Mouse (Mus musculus) embryonic facial prominence, embryonic 15.5 days (tissue): Measurements from ENCODE around the gene Cadm1. TPM values are rescaled to one million over a fixed set of nuclear protein-coding genes. Genes with fewer than 3 reads are reported as not detected.

Experiments used
- ATAC-seq: fragments of 200-750 bp; cut with Nextera tagmentation; 2 replicates; pipeline ENCODE4 v1.8.0; 2017; ENCODE audit warnings: low read depth, moderate TSS enrichment; ENCODE audit not compliant: insufficient number of reproducible peaks, low FRiP score, low TSS enrichment
- H3K27ac ChIP-seq: fragments of 300-500 bp; sonication (generic); replicated peaks from 2 replicates; pipeline ENCODE4 v1.5.1; 2015; ENCODE audit warnings: mild to moderate bottlenecking, inconsistent platforms
- H3K27me3 ChIP-seq: fragments of 300-500 bp; sonication (generic); 2 replicates; pipeline ENCODE4 v1.6.1; 2015; ENCODE audit warnings: inconsistent platforms
- H3K36me3 ChIP-seq: fragments of 300-500 bp; sonication (generic); 2 replicates; pipeline ENCODE4 v1.6.1; 2015; ENCODE audit warnings: mild to moderate bottlenecking, inconsistent platforms
- H3K4me1 ChIP-seq: fragments of 300-500 bp; sonication (generic); 2 replicates; pipeline ENCODE4 v1.6.1; 2015; ENCODE audit warnings: inconsistent platforms
- H3K4me2 ChIP-seq: fragments of 300-500 bp; sonication (generic); replicated peaks from 2 replicates; pipeline ENCODE4 v1.6.1; 2015; ENCODE audit warnings: mild to moderate bottlenecking, inconsistent platforms
- H3K4me3 ChIP-seq: fragments of 300-500 bp; sonication (generic); replicated peaks from 2 replicates; pipeline ENCODE4 v1.5.1; 2015; ENCODE audit warnings: mild to moderate bottlenecking, inconsistent platforms
- H3K9ac ChIP-seq: fragments of 300-500 bp; sonication (generic); 2 replicates; pipeline ENCODE4 v1.6.1; 2015; ENCODE audit warnings: inconsistent platforms
- H3K9me3 ChIP-seq: fragments of 300-500 bp; sonication (generic); replicated peaks from 2 replicates; pipeline ENCODE4 v1.6.1; 2016; ENCODE audit warnings: inconsistent platforms
- WGBS: fragments of 180-500 bp; shearing (Covaris S2); methylation state at CpG from one replicate; pipeline ENCODE4 v1.1.7; 2015; 5-methylcytosine and 5-hydroxymethylcytosine counted together
- polyA plus RNA-seq: library from polyadenylated mRNA; unstranded; fragments of >200 nt; fragmentation: Nextera tagmentation; extraction: Ambion mirVana; gene quantifications from 2 replicates; pipeline ENCODE4 v1.2.1, GENCODE M21; 2015

Gene Cadm1
- polyA plus RNA-seq, 1 experiment from 2014 or later, result 65.2 TPM

GRCm38 (mm10) chr9:47552960-47553575 is 23.1 kb downstream of the Cadm1 start:
- H3K27me3 ChIP-seq, result no peaks in the 10 kb centered on the region
- H3K4me2 ChIP-seq, result no peak overlapping the region
- no peak overlapping the region for H3K9ac ChIP-seq
- no peaks in the 10 kb centered on the region for H3K4me1 ChIP-seq
- no peak for ATAC-seq
- no peaks in the 10 kb centered on the region for H3K9me3 ChIP-seq
- whole genome bisulfite sequencing, result 77% methylated on average over 10 of the region's 10 CpGs
- no peaks in the 10 kb centered on the region for H3K36me3 ChIP-seq
- no peak overlapping the region for H3K4me3 ChIP-seq
- no peak overlapping the region for H3K27ac ChIP-seq

DNA sequence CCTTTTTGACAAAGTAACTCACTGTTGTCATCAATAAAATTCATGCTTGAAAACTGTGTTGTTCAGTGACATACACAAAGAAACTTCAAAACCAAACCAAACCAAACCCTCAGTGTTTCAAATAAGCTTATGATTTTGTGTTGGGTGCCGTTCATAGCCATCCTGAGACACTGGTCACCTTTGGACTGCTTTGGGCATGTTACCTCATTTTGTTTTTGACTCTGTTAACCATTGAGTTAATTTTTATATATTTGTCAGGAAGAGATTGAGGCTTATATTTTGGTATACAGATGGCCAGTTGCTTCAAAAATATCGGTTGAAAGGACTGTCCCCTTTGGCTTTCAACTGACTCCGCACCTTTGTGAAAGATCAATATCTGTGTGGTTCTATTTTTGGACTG is 30.8 kb downstream of the Cadm1 start:
- Histone ChIP-seq H3K9ac (no peak overlapping the region), H3K27me3 (no peaks in the 10 kb centered on the region), H3K9me3 (no peaks in the 10 kb centered on the region), H3K27ac (no peak overlapping the region), H3K4me1 (no peaks in the 10 kb centered on the region), H3K36me3 (no peaks in the 10 kb centered on the region), H3K4me2 (no peak overlapping the region), H3K4me3 (no peak overlapping the region)
- ATAC-seq, result no peak
- 87% methylated on average over 3 of the region's 3 CpGs for WGBS

GRCm38 (mm10) chr9:47561596-47561995 is 31.6 kb downstream of the Cadm1 start:
- WGBS, result 69% methylated on average over 4 of the region's 4 CpGs

DNA sequence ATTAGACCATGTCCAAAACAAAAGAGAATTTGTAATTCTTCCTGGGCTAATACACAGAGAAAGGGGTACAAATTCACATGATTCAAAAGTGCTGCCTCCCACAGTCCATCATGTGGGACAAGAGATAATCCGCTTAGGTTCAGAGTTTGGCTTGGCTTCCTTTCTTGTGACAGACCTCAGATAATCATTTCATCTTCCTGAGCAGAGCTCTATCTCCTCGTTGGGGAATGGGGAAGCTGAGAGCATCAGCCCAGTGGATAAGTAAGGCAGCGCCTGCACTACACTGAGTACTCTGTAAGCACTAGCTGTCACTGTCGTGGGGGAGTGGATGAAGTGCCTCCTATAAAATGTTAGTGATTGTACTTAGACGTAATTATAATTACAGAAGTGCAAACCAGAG is 35.1 kb downstream of the Cadm1 start:
- no peaks in the 10 kb centered on the region for H3K36me3 ChIP-seq
- 61% methylated on average over 5 of the region's 5 CpGs for WGBS
- no peak overlapping the region for H3K27ac ChIP-seq
- no peaks in the 10 kb centered on the region for H3K9me3 ChIP-seq
- ATAC-seq, result no peak
- no peak overlapping the region for H3K4me2 ChIP-seq
- no peaks in the 10 kb centered on the region for H3K4me1 ChIP-seq
- H3K27me3 ChIP-seq, result no peaks in the 10 kb centered on the region
- H3K9ac ChIP-seq, result no peak overlapping the region
- no peak overlapping the region for H3K4me3 ChIP-seq

More at GRCm38 (mm10) chr9:47561596-47561995, 31.6 kb downstream of the Cadm1 start:
- no peaks in the 10 kb centered on the region for H3K36me3 ChIP-seq
- no peak overlapping the region for H3K4me3 ChIP-seq
- H3K9me3 ChIP-seq, result no peaks in the 10 kb centered on the region
- H3K9ac ChIP-seq, result no peak overlapping the region
- H3K4me2 ChIP-seq, result no peak overlapping the region
- no peaks in the 10 kb centered on the region for H3K27me3 ChIP-seq
- ATAC-seq, result no peak
- no peaks in the 10 kb centered on the region for H3K4me1 ChIP-seq
- no peak overlapping the region for H3K27ac ChIP-seq

DNA sequence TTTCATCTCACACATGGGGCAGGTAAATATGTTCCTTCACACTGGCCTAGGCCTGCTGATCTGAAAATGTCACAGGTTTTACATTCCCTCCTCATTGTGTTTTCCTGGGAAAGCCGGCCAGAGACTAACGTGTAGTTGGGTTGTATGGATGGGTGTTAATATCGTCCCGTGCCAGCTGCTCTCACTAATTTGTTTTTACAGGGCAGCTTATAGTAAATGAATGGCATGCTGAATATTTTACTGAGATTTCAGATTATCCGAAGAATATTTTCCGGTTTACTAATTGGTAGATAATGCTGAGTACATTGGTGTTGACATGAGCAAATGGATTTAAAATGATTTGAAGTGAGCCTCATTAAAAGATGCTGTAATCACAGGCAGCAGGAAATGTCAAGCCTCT is 37.9 kb downstream of the Cadm1 start:
- no peak overlapping the region for H3K4me3 ChIP-seq
- 84% methylated on average over 6 of the region's 6 CpGs for WGBS
- H3K9ac ChIP-seq, result no peak overlapping the region
- no peaks in the 10 kb centered on the region for H3K36me3 ChIP-seq
- no peak overlapping the region for H3K4me2 ChIP-seq
- no peak overlapping the region for H3K27ac ChIP-seq
- no peaks in the 10 kb centered on the region for H3K4me1 ChIP-seq
- ATAC-seq, result no peak
- no peaks in the 10 kb centered on the region for H3K9me3 ChIP-seq
- 0 out of 2 replicates have a peak, but pooled peaks cover 7% of the 10 kb centered on the region for H3K27me3 ChIP-seq

DNA sequence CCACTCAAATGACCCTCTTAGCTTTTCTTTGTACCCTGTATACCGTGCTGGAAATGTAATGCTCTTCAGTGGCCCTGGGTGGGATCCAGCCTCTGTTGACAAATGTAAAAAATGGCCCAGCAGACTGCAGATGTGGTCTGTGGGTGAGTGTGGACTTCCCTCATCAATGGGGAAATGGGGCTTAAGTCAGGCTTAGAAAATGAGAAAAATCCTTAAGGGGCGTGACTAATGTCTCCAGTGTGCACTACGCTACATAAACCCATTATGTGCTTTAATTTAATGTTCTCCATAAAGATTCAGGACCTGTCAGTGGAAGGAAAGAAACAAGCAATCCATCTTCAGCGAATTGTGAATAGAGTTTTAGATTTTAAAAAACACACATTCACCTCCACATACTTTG is 40.2 kb downstream of the Cadm1 start:
- H3K4me2 ChIP-seq, result no peak overlapping the region
- no peaks in the 10 kb centered on the region for H3K36me3 ChIP-seq
- ATAC-seq, result no peak
- no peak overlapping the region for H3K4me3 ChIP-seq
- peaks cover 14% of the 10 kb centered on the region; the same call in 1 of the 2 replicates for H3K4me1 ChIP-seq
- 49% methylated on average over 4 of the region's 4 CpGs for WGBS
- no peak overlapping the region for H3K27ac ChIP-seq
- no peaks in the 10 kb centered on the region for H3K9me3 ChIP-seq
- 0 out of 2 replicates have a peak, but pooled peaks cover 7% of the 10 kb centered on the region for H3K27me3 ChIP-seq
- H3K9ac ChIP-seq, result no peak overlapping the region

- Histone ChIP-seq H3K4me3 (no peak overlapping the region), H3K27me3 (0 out of 2 replicates have a peak, but pooled peaks cover 7% of the 10 kb centered on the region), H3K4me1 (peaks cover 14% of the 10 kb centered on the region), H3K9ac (no peak overlapping the region), H3K9me3 (no peaks in the 10 kb centered on the region), H3K36me3 (no peaks in the 10 kb centered on the region), H3K4me2 (no peak overlapping the region), H3K27ac (no peak overlapping the region)
- ATAC-seq, result no peak
- 85% methylated on average over 7 of the region's 7 CpGs for WGBS
Observed at GRCm38 (mm10) chr9:47571461-47571860, 41.5 kb downstream of the Cadm1 start.

GRCm38 (mm10) chr9:47572132-47572531 is 42.2 kb downstream of the Cadm1 start:
- WGBS, result 76% methylated on average over 5 of the region's 5 CpGs
- ATAC-seq, result no peak
- Histone ChIP-seq H3K4me3 (no peak overlapping the region), H3K4me1 (peaks cover 14% of the 10 kb centered on the region), H3K9me3 (no peaks in the 10 kb centered on the region), H3K27ac (no peak overlapping the region), H3K27me3 (0 out of 2 replicates have a peak, but pooled peaks cover 7% of the 10 kb centered on the region), H3K36me3 (no peaks in the 10 kb centered on the region), H3K4me2 (no peak overlapping the region), H3K9ac (no peak overlapping the region)

DNA sequence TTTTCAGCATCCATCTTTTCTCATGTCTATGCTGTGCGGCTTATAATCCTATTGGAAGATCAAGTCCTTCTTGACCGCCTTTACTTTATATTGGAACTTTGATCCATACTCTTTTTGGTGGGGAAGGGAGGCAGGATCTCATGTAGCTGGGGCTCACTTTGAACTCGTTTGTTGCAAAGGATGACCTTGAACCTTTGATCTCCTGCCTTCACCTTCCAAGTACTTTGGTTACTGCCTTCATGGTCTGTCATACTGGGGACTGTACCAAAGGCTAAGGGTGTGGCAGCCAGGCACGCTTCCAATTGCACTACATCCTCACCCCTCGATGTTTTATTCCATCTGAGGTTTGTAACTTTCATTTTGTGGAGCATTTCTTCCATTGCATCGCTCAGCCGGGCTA is 43.5 kb downstream of the Cadm1 start:
- H3K9ac ChIP-seq, result no peak overlapping the region
- 84% methylated on average over 7 of the region's 7 CpGs for WGBS
- H3K9me3 ChIP-seq, result no peaks in the 10 kb centered on the region
- H3K27ac ChIP-seq, result no peak overlapping the region
- H3K4me2 ChIP-seq, result no peak overlapping the region
- H3K4me1 ChIP-seq, result peaks cover 14% of the 10 kb centered on the region
- 0 out of 2 replicates have a peak, but pooled peaks cover 7% of the 10 kb centered on the region for H3K27me3 ChIP-seq
- H3K36me3 ChIP-seq, result no peaks in the 10 kb centered on the region
- no peak overlapping the region for H3K4me3 ChIP-seq
- no peak for ATAC-seq

DNA sequence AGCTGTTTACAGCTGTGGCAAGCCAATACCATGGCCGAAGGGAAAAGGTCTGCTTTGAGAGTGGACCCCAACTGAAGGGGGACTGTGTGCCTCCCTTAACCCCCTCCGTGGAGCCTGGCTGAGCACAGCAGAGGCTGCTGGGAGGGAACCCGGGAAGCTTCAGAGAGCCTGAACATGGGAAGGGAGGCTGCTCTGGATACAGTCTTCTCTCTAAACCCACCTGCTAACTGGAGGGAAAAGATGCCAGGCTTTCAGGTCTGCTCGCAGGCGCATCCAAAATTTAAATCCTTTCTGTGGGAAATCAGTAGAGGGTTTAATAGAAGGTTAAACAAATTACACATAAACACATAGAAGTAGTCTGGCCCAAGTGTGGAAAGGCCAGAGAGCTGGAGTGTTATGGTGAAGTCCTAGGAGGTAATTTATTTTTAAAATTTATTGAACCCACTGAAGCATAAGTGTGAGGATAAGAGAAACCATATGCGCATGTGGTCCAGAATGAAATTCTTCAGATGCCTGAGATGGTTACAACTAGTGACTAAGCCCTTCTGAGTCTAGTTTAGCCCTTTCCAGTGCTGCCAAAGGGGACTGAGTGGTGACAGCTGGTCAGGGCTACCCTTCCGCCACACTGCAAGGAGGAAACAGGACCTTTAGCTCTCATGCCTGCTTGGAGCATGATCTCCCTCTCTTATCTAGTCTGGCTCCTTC is 44.9 kb downstream of the Cadm1 start:
- ATAC-seq, result peak; percentile 63; the same call in 1 of the 2 replicates
- H3K9ac ChIP-seq, result no peak overlapping the region
- H3K4me2 ChIP-seq, result no peak overlapping the region
- peaks cover 14% of the 10 kb centered on the region for H3K4me1 ChIP-seq
- no peaks in the 10 kb centered on the region for H3K9me3 ChIP-seq
- WGBS, result 32% methylated on average over 7 of the region's 7 CpGs
- no peaks in the 10 kb centered on the region for H3K36me3 ChIP-seq
- H3K4me3 ChIP-seq, result no peak overlapping the region
- H3K27me3 ChIP-seq, result 0 out of 2 replicates have a peak, but pooled peaks cover 7% of the 10 kb centered on the region
- no peak overlapping the region for H3K27ac ChIP-seq

- Histone ChIP-seq H3K4me3 (no peak overlapping the region), H3K4me2 (no peak overlapping the region), H3K4me1 (peaks cover 14% of the 10 kb centered on the region), H3K27me3 (0 out of 2 replicates have a peak, but pooled peaks cover 8% of the 10 kb centered on the region), H3K27ac (no peak overlapping the region), H3K9me3 (no peaks in the 10 kb centered on the region), H3K36me3 (no peaks in the 10 kb centered on the region), H3K9ac (no peak overlapping the region)
- 51% methylated on average over 11 of the region's 11 CpGs for WGBS
- ATAC-seq, result no peak
Observed at GRCm38 (mm10) chr9:47575764-47576163, 45.8 kb downstream of the Cadm1 start.
